Mouse (Mus musculus) forebrain, postnatal 0 days (tissue): ENCODE measurements at regions not wholly inside any gene's neighbourhood (a gene's known extent, or its start where the extent isn't known, plus 50 kb on each side); places are given as distances from the start of the nearest gene placed in this dataset.

Experiments used
- ATAC-seq: fragments of 200-750 bp; cut with Nextera tagmentation; 2 replicates; pipeline ENCODE4 v1.8.0; 2017; ENCODE audit warnings: mild to moderate bottlenecking, moderate library complexity
- DNase-seq: peaks from one replicate; pipeline ENCODE4 v3.0.0-alpha.2; 2015
- H3K27ac ChIP-seq: fragments of 300-500 bp; sonication (generic); 2 replicates; pipeline ENCODE4 v1.5.1; 2014; ENCODE audit warnings: low read depth, mild to moderate bottlenecking, antibody characterized with exemption, low read length, moderate library complexity, mixed read lengths
- H3K27me3 ChIP-seq: fragments of 300-500 bp; sonication (generic); 2 replicates; pipeline ENCODE4 v1.6.1; 2014; ENCODE audit warnings: mild to moderate bottlenecking, low read length, mixed read lengths; ENCODE audit not compliant: insufficient read depth
- H3K36me3 ChIP-seq: fragments of 300-500 bp; sonication (generic); 2 replicates; pipeline ENCODE4 v1.6.1; 2014; ENCODE audit warnings: mild to moderate bottlenecking, moderate library complexity; ENCODE audit not compliant: insufficient read depth
- H3K4me1 ChIP-seq: fragments of 300-500 bp; sonication (generic); 2 replicates; pipeline ENCODE4 v1.6.1; 2014; ENCODE audit warnings: antibody characterized with exemption; ENCODE audit not compliant: insufficient read depth
- H3K4me2 ChIP-seq: fragments of 300-500 bp; sonication (generic); 2 replicates; pipeline ENCODE4 v1.6.1; 2014; ENCODE audit warnings: low read depth, mild to moderate bottlenecking, moderate library complexity
- H3K4me3 ChIP-seq: fragments of 300-500 bp; sonication (generic); 2 replicates; pipeline ENCODE4 v1.5.1; 2014; ENCODE audit warnings: low read depth, low read length, mixed read lengths
- H3K9ac ChIP-seq: fragments of 300-500 bp; sonication (generic); 2 replicates; pipeline ENCODE4 v1.6.1; 2014; ENCODE audit warnings: mild to moderate bottlenecking
- H3K9me3 ChIP-seq: fragments of 300-500 bp; sonication (generic); 2 replicates; pipeline ENCODE4 v1.6.1; 2016; ENCODE audit warnings: low read length
- CTCF ChIP-seq: sonication (generic); IDR thresholded peaks from 2 replicates; pipeline ENCODE4 v1.5.1; 2016; ENCODE audit warnings: antibody characterized with exemption, control low read depth, low read depth
- WGBS: fragments of 180-500 bp; shearing (Covaris S2); extraction: QIAGEN DNeasy Blood & Tissue Kit; methylation state at CpG from one replicate; pipeline ENCODE4 v1.1.7; 2014; 5-methylcytosine and 5-hydroxymethylcytosine counted together

DNA sequence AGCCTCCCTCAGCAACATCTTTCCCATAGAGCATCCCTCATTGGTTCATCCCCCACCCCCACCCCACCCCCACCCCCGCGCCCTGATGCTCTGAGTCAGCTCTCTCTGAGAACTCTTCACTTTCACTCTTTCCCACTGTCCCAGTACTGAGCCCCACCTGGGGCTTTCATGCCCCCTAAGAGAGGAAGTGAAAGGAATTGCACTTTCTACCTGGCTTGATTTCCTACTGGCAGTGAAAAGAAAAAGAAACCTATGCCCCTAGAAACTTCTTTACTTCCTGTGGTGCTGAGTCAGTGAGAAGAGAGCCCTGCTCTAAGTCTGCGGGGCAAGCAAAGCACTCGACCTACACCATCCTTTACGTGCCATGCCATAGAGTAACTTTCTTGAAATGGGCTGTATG lies 616.1 kb upstream of the A1bg start:
- Histone ChIP-seq H3K4me3 (no peak overlapping the region), H3K36me3 (no peaks in the 10 kb centered on the region), H3K9ac (no peak overlapping the region), H3K4me1 (no peaks in the 10 kb centered on the region), H3K9me3 (no peaks in the 10 kb centered on the region), H3K27me3 (no peaks in the 10 kb centered on the region), H3K4me2 (no peak overlapping the region), H3K27ac (no peak overlapping the region)
- 55% methylated on average over 5 of the region's 5 CpGs for WGBS
- no peak for ATAC-seq
- no peak for TF ChIP-seq CTCF
- no peak for DNase-seq

DNA sequence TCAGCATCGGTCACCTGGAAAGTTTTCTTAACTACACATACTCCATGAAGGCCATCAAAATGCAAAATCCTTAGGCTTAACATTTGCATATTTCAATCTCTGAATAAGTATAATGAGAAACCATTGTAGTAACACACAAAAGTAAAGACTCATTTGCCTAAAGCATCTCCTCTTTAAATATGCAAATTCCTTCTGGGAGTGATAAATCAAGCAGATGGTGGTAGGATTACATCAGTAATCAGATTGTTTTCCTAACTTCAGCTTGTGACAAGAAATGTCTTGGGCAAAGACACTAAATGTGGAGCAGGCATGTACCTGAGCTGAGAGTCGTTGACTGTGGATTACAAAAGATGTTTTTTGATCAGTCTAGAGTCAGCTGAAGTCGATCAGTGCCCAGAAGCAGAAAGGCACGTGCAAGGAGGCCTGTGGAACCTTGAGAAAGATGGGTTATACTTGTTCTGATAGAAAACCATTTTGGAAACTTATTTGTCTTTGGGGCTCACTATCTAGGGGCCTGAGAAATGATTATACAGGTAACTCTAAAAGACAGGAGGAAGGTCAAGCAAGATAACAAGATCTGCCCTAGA lies 615.5 kb upstream of the A1bg start:
- WGBS: 42% methylated on average over 4 of the region's 4 CpGs
- Histone ChIP-seq H3K27ac (no peak overlapping the region), H3K4me3 (no peak overlapping the region), H3K27me3 (no peaks in the 10 kb centered on the region), H3K4me2 (no peak overlapping the region), H3K4me1 (no peaks in the 10 kb centered on the region), H3K36me3 (no peaks in the 10 kb centered on the region), H3K9me3 (no peaks in the 10 kb centered on the region), H3K9ac (no peak overlapping the region)
- ATAC-seq (no peak), DNase-seq (no peak)
- no peak for TF ChIP-seq CTCF

DNA sequence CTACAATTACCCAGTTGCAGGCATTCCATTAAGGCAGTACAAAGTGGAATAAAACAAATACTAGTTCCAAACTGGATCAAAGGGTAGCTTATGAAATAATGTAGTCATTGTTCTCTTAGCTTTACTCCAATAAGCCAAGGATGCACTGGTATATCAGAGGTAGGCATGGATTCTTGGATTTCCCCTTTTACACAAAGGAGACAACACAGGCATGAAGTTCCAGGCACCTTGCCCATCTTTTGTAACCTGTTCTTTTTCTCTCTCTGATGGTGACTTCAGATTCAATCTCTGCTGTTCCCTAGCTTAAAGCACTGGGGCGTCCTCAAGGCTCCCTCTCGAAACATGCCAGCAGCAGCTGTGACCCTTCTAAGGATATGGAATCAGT lies 613.5 kb upstream of the A1bg start:
- TF ChIP-seq CTCF: no peak
- Histone ChIP-seq H3K4me3 (no peak overlapping the region), H3K4me1 (no peaks in the 10 kb centered on the region), H3K36me3 (no peaks in the 10 kb centered on the region), H3K9me3 (no peaks in the 10 kb centered on the region), H3K27me3 (no peaks in the 10 kb centered on the region), H3K4me2 (no peak overlapping the region), H3K9ac (no peak overlapping the region), H3K27ac (no peak overlapping the region)
- no peak for ATAC-seq
- WGBS: 84% methylated on average over 2 of the region's 2 CpGs
- no peak for DNase-seq

DNA sequence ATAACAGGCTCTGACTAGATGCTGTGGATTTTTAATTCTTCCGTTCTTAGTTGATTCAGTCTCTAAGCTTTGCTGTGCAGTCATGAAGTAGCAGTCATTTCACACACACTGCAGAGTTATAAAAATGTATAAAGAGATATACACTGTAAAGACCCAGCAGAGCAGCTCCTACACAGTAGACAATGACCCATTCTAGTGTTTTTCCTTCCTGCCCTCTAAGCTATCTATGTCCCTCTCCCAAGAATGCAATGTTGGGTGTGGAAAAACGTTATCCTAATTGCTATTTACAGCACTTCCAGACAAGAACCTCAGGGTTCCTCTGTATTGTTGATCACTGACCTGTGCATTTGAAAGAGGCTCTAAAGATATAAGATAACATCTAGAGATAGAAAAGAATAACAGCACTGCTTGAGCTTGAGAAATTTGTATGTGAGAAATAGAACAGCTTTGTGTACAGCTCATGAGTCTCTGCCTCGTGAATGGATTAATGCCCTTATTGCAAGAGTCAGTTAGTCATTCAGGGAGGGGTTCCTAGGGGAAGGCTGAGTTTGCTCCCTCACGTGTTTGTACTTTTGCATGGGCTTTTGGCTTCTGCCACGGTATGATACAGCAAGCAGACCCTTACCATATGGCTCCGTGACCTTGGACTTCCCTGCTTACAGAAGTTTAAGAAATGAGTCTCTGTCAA lies 613.0 kb upstream of the A1bg start:
- H3K9me3 ChIP-seq: no peaks in the 10 kb centered on the region
- H3K36me3 ChIP-seq: no peaks in the 10 kb centered on the region
- ATAC-seq (no peak), DNase-seq (no peak)
- H3K27me3 ChIP-seq: no peaks in the 10 kb centered on the region
- no peak overlapping the region for H3K27ac ChIP-seq
- H3K4me1 ChIP-seq: no peaks in the 10 kb centered on the region
- H3K9ac ChIP-seq: no peak overlapping the region
- 43% methylated on average over 6 of the region's 6 CpGs for WGBS
- no peak overlapping the region for H3K4me2 ChIP-seq
- no peak for TF ChIP-seq CTCF
- no peak overlapping the region for H3K4me3 ChIP-seq

DNA sequence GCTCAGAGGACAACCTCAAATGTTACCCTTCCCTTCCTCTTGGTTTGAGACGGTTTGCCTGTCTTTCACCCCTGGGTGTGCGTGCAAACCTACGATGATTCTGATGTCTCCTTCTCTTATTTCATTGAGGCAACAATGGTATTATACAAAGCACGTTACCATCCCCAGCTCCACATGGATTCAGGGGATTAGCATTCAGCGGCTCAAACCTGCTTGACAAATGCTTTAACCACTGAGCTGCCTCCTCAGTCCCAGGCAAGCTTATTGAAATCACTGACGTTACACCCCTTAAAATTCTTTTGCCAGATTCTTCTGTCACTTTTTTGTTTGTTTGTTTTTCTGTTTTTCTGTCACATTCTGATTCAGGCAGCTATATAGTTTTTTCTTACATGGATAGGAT lies 612.4 kb upstream of the A1bg start:
- no peaks in the 10 kb centered on the region for H3K36me3 ChIP-seq
- no peak overlapping the region for H3K4me3 ChIP-seq
- H3K9ac ChIP-seq: no peak overlapping the region
- no peak for TF ChIP-seq CTCF
- H3K9me3 ChIP-seq: no peaks in the 10 kb centered on the region
- no peak for DNase-seq
- no peak overlapping the region for H3K27ac ChIP-seq
- no peaks in the 10 kb centered on the region for H3K4me1 ChIP-seq
- H3K27me3 ChIP-seq: no peaks in the 10 kb centered on the region
- WGBS: 27% methylated on average over 6 of the region's 6 CpGs
- ATAC-seq: no peak
- no peak overlapping the region for H3K4me2 ChIP-seq

DNA sequence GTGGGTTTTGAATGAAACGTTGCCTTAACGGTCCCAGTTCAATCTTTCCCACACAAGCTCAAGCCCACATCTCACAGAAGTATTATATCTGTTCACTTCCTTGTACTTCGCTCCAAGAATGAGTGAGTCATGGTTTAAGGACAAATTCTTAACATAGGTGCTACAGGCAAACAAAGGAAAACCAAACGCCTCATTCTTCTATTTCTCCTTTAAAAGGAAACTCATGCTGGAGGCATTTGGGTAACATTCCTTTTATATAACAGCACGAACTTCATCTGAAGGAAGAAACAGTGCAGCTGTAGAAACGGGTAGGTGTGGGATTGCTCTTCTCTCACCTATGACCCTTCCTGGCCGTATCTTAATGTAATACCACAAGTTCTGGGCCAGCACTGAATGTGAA lies 610.0 kb upstream of the A1bg start:
- no peak overlapping the region for H3K9ac ChIP-seq
- no peak for TF ChIP-seq CTCF
- no peak overlapping the region for H3K4me2 ChIP-seq
- no peak overlapping the region for H3K27ac ChIP-seq
- H3K36me3 ChIP-seq: no peaks in the 10 kb centered on the region
- no peak for ATAC-seq
- H3K9me3 ChIP-seq: no peaks in the 10 kb centered on the region
- no peaks in the 10 kb centered on the region for H3K4me1 ChIP-seq
- no peak overlapping the region for H3K4me3 ChIP-seq
- H3K27me3 ChIP-seq: no peaks in the 10 kb centered on the region
- WGBS: 88% methylated on average over 7 of the region's 7 CpGs
- no peak for DNase-seq

DNA sequence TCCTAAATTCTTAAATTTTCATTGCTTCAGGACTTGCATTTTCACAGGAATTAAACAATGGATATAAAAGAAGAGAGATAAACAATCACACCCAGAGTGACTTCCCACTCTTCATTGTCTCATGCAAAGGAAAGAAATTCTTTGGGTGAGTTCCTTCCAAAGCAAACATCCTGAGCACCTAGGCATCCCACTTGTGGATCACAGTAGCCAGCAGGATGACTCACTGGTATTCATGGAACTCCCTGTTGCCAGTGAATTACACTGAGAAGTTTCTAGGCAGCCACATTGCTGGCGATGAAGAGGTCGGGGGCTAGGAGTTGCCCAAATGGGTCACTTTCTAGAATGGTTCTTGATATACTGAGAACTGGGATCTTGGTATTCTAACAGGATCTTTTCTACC lies 609.2 kb upstream of the A1bg start:
- no peak for ATAC-seq

More for the DNA sequence above, 609.2 kb upstream of the A1bg start:
- no peak overlapping the region for H3K9ac ChIP-seq
- WGBS: 97% methylated on average over 2 of the region's 2 CpGs
- no peak overlapping the region for H3K4me3 ChIP-seq
- no peak overlapping the region for H3K27ac ChIP-seq
- no peaks in the 10 kb centered on the region for H3K36me3 ChIP-seq
- H3K27me3 ChIP-seq: no peaks in the 10 kb centered on the region
- TF ChIP-seq CTCF: no peak
- no peak overlapping the region for H3K4me2 ChIP-seq
- DNase-seq: no peak
- H3K9me3 ChIP-seq: no peaks in the 10 kb centered on the region
- no peaks in the 10 kb centered on the region for H3K4me1 ChIP-seq
